Mouse (Mus musculus) neural tube, embryonic 15.5 days (tissue): ENCODE measurements around the gene F830045P16Rik. TPM values are rescaled to one million over a fixed set of nuclear protein-coding genes. Genes with fewer than 3 reads are reported as not detected.

Source experiments
- polyA plus RNA-seq: library from polyadenylated mRNA; unstranded; fragments of >200 nt; fragmentation: Nextera tagmentation; extraction: Ambion mirVana; gene quantifications from 2 replicates; pipeline ENCODE4 v1.2.1, GENCODE M21; 2015

F830045P16Rik gene
- polyA plus RNA-seq, 1 experiment from 2014 or later, result not detected

Other genes with a start within 250 kb of the F830045P16Rik start
- 5.8 and 14.6 TPM in 2 replicates for gene Ckap2l, start 239.4 kb downstream of the F830045P16Rik start, polyA plus RNA-seq
- 0.20 and 0.36 TPM in 2 replicates for gene Il1a, start 226.6 kb downstream of the F830045P16Rik start, polyA plus RNA-seq
- gene Il1b, start 165.5 kb downstream of the F830045P16Rik start, polyA plus RNA-seq, result not detected in 2 replicates
- gene Sirpa, start 56.2 kb upstream of the F830045P16Rik start, polyA plus RNA-seq, result 31.4 and 36.4 TPM in 2 replicates
- gene Pdyn, start 163.2 kb upstream of the F830045P16Rik start, polyA plus RNA-seq, result 43.7 and 43.9 TPM in 2 replicates